Mouse (Mus musculus) megakaryocyte, embryonic 14.5 days (primary cell): Measurements from ENCODE around the gene Abca7.

Source experiments
- FLI1 ChIP-seq: IDR thresholded peaks from 2 replicates; pipeline ENCODE4 v1.6.1; 2012; ENCODE audit warnings: low read length, inconsistent platforms, mixed read lengths
- GATA1 ChIP-seq: IDR thresholded peaks from 3 replicates; pipeline ENCODE4 v1.6.1; 2012; ENCODE audit warnings: mixed read lengths, low read length, inconsistent platforms, borderline replicate concordance

- TF ChIP-seq GATA1: no peak
- TF ChIP-seq FLI1: no peak
These were observed 29.2 kb downstream of the Abca7 start for GRCm38 (mm10) chr10:80025463-80025862.
